Mouse (Mus musculus): ENCODE results near the gene Padi4.
A peak's percentile ranks its signal among the peaks of the same experiment; 100 is the strongest.

The Padi4 gene

GRCm38 (mm10) chr4:140788264-140788663 lies 14.2 kb upstream of the Padi4 start:
- no peak for DNase-seq (ENCODE audit: low spot score)

GRCm38 (mm10) chr4:140787414-140787813 lies 13.4 kb upstream of the Padi4 start:
- DNase-seq (ENCODE audit: low spot score), result no peak

- no peak for DNase-seq (ENCODE audit: low spot score)
Measured at GRCm38 (mm10) chr4:140785217-140785616, 11.2 kb upstream of the Padi4 start.

- no peak for DNase-seq (ENCODE audit: low spot score)
Measured at GRCm38 (mm10) chr4:140784292-140784945, 10.4 kb upstream of the Padi4 start.

GRCm38 (mm10) chr4:140782821-140783220 lies 8.8 kb upstream of the Padi4 start:
- DNase-seq (ENCODE audit: low spot score), result no peak

GRCm38 (mm10) chr4:140780507-140780906 lies 6.5 kb upstream of the Padi4 start:
- DNase-seq (ENCODE audit: low spot score), result peak; percentile 32

GRCm38 (mm10) chr4:140779803-140780397 lies 5.9 kb upstream of the Padi4 start:
- peak; percentile 64 for DNase-seq (ENCODE audit: low spot score)

- DNase-seq (ENCODE audit: low spot score), result no peak
Measured at GRCm38 (mm10) chr4:140776623-140777022, 2.6 kb upstream of the Padi4 start.

- DNase-seq (ENCODE audit: low spot score), result no peak
Measured at GRCm38 (mm10) chr4:140775876-140776275, 1.8 kb upstream of the Padi4 start.

GRCm38 (mm10) chr4:140774893-140775292 lies 857 bp upstream of the Padi4 start:
- no peak for DNase-seq (ENCODE audit: low spot score)

GRCm38 (mm10) chr4:140771091-140771490 lies 2.9 kb downstream of the Padi4 start:
- no peak for DNase-seq (ENCODE audit: low spot score)

- peak; percentile 63 for DNase-seq (ENCODE audit: low spot score)
Measured at GRCm38 (mm10) chr4:140770433-140770832, 3.6 kb downstream of the Padi4 start.

GRCm38 (mm10) chr4:140768973-140769372 lies 5.1 kb downstream of the Padi4 start:
- DNase-seq (ENCODE audit: low spot score), result no peak

GRCm38 (mm10) chr4:140765936-140766335 lies 8.1 kb downstream of the Padi4 start:
- no peak for DNase-seq (ENCODE audit: low spot score)

GRCm38 (mm10) chr4:140763158-140763557 lies 10.9 kb downstream of the Padi4 start:
- peak; percentile 76 for DNase-seq (ENCODE audit: low spot score)

- no peak for DNase-seq (ENCODE audit: low spot score)
Measured at GRCm38 (mm10) chr4:140761601-140762000, 12.4 kb downstream of the Padi4 start.

- no peak for DNase-seq (ENCODE audit: low spot score)
Measured at GRCm38 (mm10) chr4:140755811-140756210, 18.2 kb downstream of the Padi4 start.

GRCm38 (mm10) chr4:140753366-140753765 lies 20.7 kb downstream of the Padi4 start:
- DNase-seq (ENCODE audit: low spot score), result no peak

GRCm38 (mm10) chr4:140750328-140750727 lies 23.7 kb downstream of the Padi4 start:
- peak; percentile 58 for DNase-seq (ENCODE audit: low spot score)

GRCm38 (mm10) chr4:140747978-140748377 lies 26.1 kb downstream of the Padi4 start:
- DNase-seq (ENCODE audit: low spot score), result peak; percentile 27

GRCm38 (mm10) chr4:140744654-140745053 lies 29.4 kb downstream of the Padi4 start:
- peak; percentile 61 for DNase-seq (ENCODE audit: low spot score)

GRCm38 (mm10) chr4:140743086-140743485 lies 30.9 kb downstream of the Padi4 start:
- no peak for DNase-seq (ENCODE audit: low spot score)

GRCm38 (mm10) chr4:140742543-140742942 lies 31.5 kb downstream of the Padi4 start, which contains the start of gene Padi6:
Gene Padi6, minus strand, starts transcription at chr4:140742643.
- no peak for DNase-seq (ENCODE audit: low spot score)

- no peak for DNase-seq (ENCODE audit: low spot score)
Measured at GRCm38 (mm10) chr4:140741401-140741800, 32.6 kb downstream of the Padi4 start.

Measured in embryo, embryonic 10.5 days (tissue).